Mouse (Mus musculus): Measurements from ENCODE around the gene Tas1r1.

- no peak for TF ChIP-seq MYOD1 (IDR thresholded peaks at IDR 0.05; ENCODE audit: control insufficient read depth, insufficient read length, low read depth)
- no peak for TF ChIP-seq CTCF (IDR thresholded peaks at IDR 0.05; ENCODE audit: control insufficient read depth, insufficient read depth, insufficient read length)
- TF ChIP-seq MAX (IDR thresholded peaks at IDR 0.05) = no peak
- no peak for TF ChIP-seq CEBPB (IDR thresholded peaks at IDR 0.05; ENCODE audit: low read depth)
- no peak for TF ChIP-seq MYOG (IDR thresholded peaks at IDR 0.05; ENCODE audit: control insufficient read depth, extremely low read depth, insufficient read length)
- TF ChIP-seq USF1 (IDR thresholded peaks at IDR 0.05; ENCODE audit: low read depth) = no peak
- no peak for TF ChIP-seq FOSL1 (IDR thresholded peaks at IDR 0.05; ENCODE audit: insufficient read depth, low read length, poor library complexity, severe bottlenecking)
Observed at GRCm38 (mm10) chr4:151986650-151987049, 51.7 kb downstream of the Tas1r1 start.
